Mouse (Mus musculus) stomach, postnatal 0 days (tissue): ENCODE measurements at regions not wholly inside any gene's neighbourhood (a gene's known extent, or its start where the extent isn't known, plus 50 kb on each side); places are given as distances from the start of the nearest gene placed in this dataset.

ENCODE experiments used
- ATAC-seq: fragments of 200-750 bp; cut with Nextera tagmentation; 2 replicates; pipeline ENCODE4 v1.8.0; 2017; ENCODE audit not compliant: low FRiP score, low TSS enrichment
- DNase-seq: peaks from one replicate; pipeline ENCODE4 v3.0.0-alpha.2; 2016; ENCODE audit warnings: low spot score
- H3K27ac ChIP-seq: fragments of 300-500 bp; sonication (generic); replicated peaks from 2 replicates; pipeline ENCODE4 v1.5.1; 2014; ENCODE audit warnings: mild to moderate bottlenecking, control low read depth
- H3K27me3 ChIP-seq: fragments of 300-500 bp; sonication (generic); 2 replicates; pipeline ENCODE4 v1.6.1; 2014; ENCODE audit warnings: low read length; ENCODE audit not compliant: control insufficient read depth, insufficient read depth
- H3K36me3 ChIP-seq: fragments of 300-500 bp; sonication (generic); 2 replicates; pipeline ENCODE4 v1.6.1; 2014; ENCODE audit warnings: low read length, mixed read lengths; ENCODE audit not compliant: control insufficient read depth, insufficient read depth
- H3K4me1 ChIP-seq: fragments of 300-500 bp; sonication (generic); replicated peaks from 2 replicates; pipeline ENCODE4 v1.6.1; 2014; ENCODE audit warnings: antibody characterized with exemption; ENCODE audit not compliant: control insufficient read depth, insufficient read depth
- H3K4me2 ChIP-seq: fragments of 300-500 bp; sonication (generic); replicated peaks from 2 replicates; pipeline ENCODE4 v1.6.1; 2014; ENCODE audit warnings: low read depth, mild to moderate bottlenecking, control low read depth, moderate library complexity
- H3K4me3 ChIP-seq: fragments of 300-500 bp; sonication (generic); 2 replicates; pipeline ENCODE4 v1.5.1; 2014; ENCODE audit warnings: low read depth, low read length, control low read depth
- H3K9ac ChIP-seq: fragments of 300-500 bp; sonication (generic); 2 replicates; pipeline ENCODE4 v1.6.1; 2014; ENCODE audit warnings: mild to moderate bottlenecking, low read length, control low read depth, mixed read lengths
- H3K9me3 ChIP-seq: fragments of 300-500 bp; sonication (generic); 2 replicates; pipeline ENCODE4 v1.6.1; 2016; ENCODE audit warnings: low read length; ENCODE audit not compliant: control insufficient read depth
- CTCF ChIP-seq: IDR thresholded peaks from 2 replicates; pipeline ENCODE4 v1.5.1; 2016; ENCODE audit warnings: antibody characterized with exemption, low read depth, mild to moderate bottlenecking, moderate library complexity
- EP300 ChIP-seq: optimal IDR thresholded peaks from 2 replicates; pipeline ENCODE3; 2016; ENCODE audit warnings: antibody characterized with exemption
- WGBS: fragments of 180-500 bp; shearing (Covaris S2); extraction: QIAGEN DNeasy Blood & Tissue Kit; methylation state at CpG from one replicate; pipeline ENCODE4 v1.1.7; 2014; 5-methylcytosine and 5-hydroxymethylcytosine counted together

DNA sequence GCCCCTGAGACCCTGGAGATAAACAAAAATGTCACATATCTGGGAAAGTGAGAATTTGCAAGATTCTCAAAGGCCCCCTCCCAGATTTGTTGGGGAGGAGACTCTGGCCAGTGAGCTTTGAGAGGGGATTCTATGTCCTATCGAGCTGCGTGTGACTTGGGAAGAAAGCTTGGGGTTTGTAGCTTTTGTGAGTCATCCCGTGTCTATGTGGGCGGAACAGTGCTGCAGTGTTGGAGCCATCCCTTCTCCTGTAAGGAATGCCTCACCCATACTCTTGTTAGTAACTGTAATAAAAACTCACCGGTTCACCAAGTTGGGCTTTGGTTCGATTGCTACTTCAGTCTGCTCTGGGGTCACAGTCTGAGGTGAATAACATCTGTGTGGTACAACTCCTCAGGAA is 160.5 kb downstream of the Hs3st3b1 start:
- no peak for DNase-seq
- H3K9me3 ChIP-seq: no peaks in the 10 kb centered on the region
- no peaks in the 10 kb centered on the region for H3K27me3 ChIP-seq
- 69% methylated on average over 6 of the region's 6 CpGs for WGBS
- H3K4me3 ChIP-seq: no peak overlapping the region
- H3K27ac ChIP-seq: no peak overlapping the region
- TF ChIP-seq EP300 (no peak), CTCF (no peak)
- no peaks in the 10 kb centered on the region for H3K36me3 ChIP-seq
- no peaks in the 10 kb centered on the region for H3K4me1 ChIP-seq
- H3K4me2 ChIP-seq: no peak overlapping the region
- H3K9ac ChIP-seq: no peak overlapping the region
- no peak for ATAC-seq

DNA sequence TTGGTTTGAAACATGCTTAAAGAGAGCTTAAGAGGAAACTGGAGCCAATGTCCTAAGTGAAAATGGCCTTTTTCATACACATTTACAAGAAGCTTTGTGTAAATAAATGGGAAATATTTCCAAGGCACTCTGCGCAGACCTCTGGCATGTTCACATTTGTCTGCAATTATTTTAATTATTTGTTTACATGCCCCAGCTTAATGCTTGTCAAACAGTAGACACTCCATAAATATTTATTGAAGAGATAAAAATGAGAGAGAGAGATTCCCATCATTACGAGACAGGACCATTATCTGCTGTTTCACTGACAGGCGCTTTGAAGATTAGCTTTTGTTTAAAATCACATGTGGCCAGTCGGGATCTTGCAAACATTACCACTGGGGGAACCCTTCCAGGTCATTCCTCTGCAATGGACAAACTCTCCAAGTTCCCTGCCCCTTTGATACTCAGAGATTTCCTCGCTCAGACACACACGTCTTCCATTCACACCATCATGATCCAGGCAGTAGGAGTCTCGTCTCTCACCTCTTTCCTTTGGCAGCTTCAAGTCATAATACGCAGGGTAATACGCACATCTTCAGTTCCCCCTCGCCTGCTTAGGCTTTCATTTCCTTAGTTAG is 154.3 kb downstream of the Hs3st3b1 start:
- 35% methylated on average over 10 of the region's 10 CpGs for WGBS

DNA sequence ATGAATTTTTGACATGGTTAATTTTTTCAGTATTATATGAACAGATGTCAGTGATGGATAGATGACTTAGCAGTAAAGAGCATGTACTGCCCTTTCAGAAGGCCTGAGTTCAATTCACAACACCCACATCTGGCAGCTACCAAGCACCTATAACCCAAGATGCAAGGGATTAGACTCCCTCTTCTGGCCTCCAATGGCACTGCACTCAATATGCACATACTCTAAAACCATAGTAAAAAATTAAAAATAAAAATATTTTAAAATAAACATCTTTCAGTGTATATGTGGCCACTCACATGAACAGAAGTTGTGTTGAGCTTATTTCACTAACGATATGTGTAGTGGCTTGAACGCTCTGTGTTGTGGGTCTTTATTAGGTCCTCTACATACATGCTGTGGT is 152.4 kb downstream of the Hs3st3b1 start:
- Histone ChIP-seq H3K27ac (no peak overlapping the region), H3K4me1 (no peaks in the 10 kb centered on the region), H3K9ac (no peak overlapping the region), H3K4me3 (no peak overlapping the region), H3K9me3 (no peaks in the 10 kb centered on the region), H3K4me2 (no peak overlapping the region), H3K36me3 (no peaks in the 10 kb centered on the region), H3K27me3 (no peaks in the 10 kb centered on the region)
- DNase-seq: no peak
- WGBS: 95% methylated on average over 2 of the region's 2 CpGs
- TF ChIP-seq EP300: no peak
- peak; percentile 46 for TF ChIP-seq CTCF
- ATAC-seq: no peak

More for the DNA sequence above, 154.3 kb downstream of the Hs3st3b1 start:
- H3K27me3 ChIP-seq: no peaks in the 10 kb centered on the region
- ATAC-seq (no peak), DNase-seq (no peak)
- H3K36me3 ChIP-seq: no peaks in the 10 kb centered on the region
- no peak overlapping the region for H3K27ac ChIP-seq
- no peak overlapping the region for H3K4me2 ChIP-seq
- H3K4me3 ChIP-seq: no peak overlapping the region
- H3K9ac ChIP-seq: no peak overlapping the region
- no peaks in the 10 kb centered on the region for H3K4me1 ChIP-seq
- TF ChIP-seq EP300: no peak
- TF ChIP-seq CTCF: peak; percentile 24; the same call in 1 of the 2 replicates
- H3K9me3 ChIP-seq: no peaks in the 10 kb centered on the region

DNA sequence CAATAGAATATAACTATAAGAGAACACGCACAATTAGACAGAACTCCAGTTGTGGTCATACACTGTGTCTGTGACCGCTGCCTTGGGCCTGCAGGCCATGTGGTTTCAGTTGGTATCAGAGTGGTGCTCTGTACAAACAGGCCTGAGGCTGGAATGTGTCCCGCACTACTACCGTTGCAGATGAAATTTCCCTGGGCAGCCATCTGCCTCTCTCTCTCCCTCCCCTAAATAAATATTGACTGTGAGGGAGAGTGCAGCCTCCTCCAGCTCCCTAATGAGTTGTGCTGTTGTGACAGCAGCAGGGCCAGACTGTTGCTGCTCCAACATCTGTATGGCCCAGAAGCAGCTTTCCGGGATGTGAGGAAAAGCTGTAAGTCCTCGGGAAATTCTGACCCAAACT is 146.7 kb downstream of the Hs3st3b1 start:
- Histone ChIP-seq H3K4me1 (no peaks in the 10 kb centered on the region), H3K9ac (no peak overlapping the region), H3K36me3 (no peaks in the 10 kb centered on the region), H3K27ac (no peak overlapping the region), H3K27me3 (no peaks in the 10 kb centered on the region), H3K4me3 (no peak overlapping the region), H3K4me2 (no peak overlapping the region), H3K9me3 (no peaks in the 10 kb centered on the region)
- 50% methylated on average over 6 of the region's 6 CpGs for WGBS
- no peak for TF ChIP-seq CTCF
- TF ChIP-seq EP300: no peak
- DNase-seq (no peak), ATAC-seq (no peak)

DNA sequence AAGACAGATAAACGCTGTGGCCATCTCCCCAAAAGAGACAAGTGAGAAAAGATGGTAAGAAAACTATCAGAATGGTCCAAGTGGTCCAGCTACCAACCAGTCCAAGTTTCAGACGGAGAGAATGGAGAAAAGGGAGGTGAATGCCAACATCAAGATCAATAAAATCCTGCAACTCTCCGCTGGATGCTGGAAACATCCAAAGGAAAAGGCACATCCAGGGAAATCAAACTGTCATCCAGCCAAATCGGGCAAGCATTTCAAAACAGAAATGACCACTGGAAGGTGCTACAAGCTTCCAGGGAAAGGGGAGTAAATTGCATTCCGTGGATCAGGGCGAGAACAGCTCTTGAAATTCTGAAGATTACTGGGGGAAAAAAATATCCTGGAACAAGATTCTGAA is 142.7 kb downstream of the Hs3st3b1 start:
- DNase-seq (no peak), ATAC-seq (no peak)
- no peaks in the 10 kb centered on the region for H3K4me1 ChIP-seq
- H3K4me3 ChIP-seq: no peak overlapping the region
- no peaks in the 10 kb centered on the region for H3K9me3 ChIP-seq
- H3K9ac ChIP-seq: no peak overlapping the region
- WGBS: 66% methylated on average over 6 of the region's 6 CpGs
- H3K27me3 ChIP-seq: no peaks in the 10 kb centered on the region
- H3K27ac ChIP-seq: no peak overlapping the region
- TF ChIP-seq EP300 (no peak), CTCF (no peak)
- H3K36me3 ChIP-seq: no peaks in the 10 kb centered on the region
- H3K4me2 ChIP-seq: no peak overlapping the region

DNA sequence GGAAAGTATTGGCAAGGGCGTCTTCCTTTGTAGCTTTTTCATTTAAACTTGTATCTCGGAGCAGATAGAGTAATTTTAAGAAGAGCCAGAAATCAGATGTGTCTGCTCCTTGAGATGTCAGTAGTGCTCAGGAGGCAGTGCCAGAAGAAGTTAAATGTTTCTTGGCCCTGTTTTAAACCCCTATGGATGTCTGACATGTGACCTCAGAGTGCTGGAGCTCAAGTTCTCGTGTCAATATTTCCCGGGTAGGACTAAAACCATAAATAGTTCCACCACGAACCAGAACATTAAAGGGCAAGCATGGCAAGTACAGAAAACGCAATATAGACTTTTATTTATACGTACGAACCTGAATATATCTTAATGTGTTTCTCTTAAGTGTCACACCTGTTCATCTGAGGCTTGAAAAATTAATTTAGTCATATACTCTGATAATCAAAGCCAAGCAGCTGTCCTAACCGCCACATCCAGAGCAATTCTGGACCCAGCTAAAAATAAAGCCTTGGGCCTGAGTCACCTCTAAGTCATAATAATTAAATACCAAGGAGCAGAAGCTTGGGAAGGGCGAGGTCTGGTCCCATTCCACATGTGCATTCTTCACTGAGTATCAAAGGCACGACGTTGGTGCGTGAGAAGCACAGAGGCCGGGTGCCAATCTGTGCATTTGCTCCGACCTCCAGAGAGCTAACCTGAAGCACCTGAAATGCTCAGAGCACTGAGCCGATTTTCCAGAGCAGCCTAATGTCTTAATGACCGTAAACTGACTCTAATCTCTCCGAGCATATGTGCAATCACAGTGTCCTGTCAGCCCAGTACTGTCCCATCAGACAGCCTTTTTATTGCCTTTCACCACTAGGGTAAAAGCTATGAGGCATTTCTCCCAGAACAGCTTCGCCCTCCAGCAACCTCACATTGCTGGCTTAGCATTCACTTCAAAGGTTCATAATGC is 139.8 kb downstream of the Hs3st3b1 start:
- no peaks in the 10 kb centered on the region for H3K9me3 ChIP-seq
- H3K4me3 ChIP-seq: no peak overlapping the region
- H3K27ac ChIP-seq: no peak overlapping the region
- ATAC-seq: no peak
- no peak overlapping the region for H3K9ac ChIP-seq
- 63% methylated on average over 19 of the region's 19 CpGs for WGBS
- no peak for TF ChIP-seq CTCF
- TF ChIP-seq EP300: no peak
- no peaks in the 10 kb centered on the region for H3K27me3 ChIP-seq
- no peaks in the 10 kb centered on the region for H3K4me1 ChIP-seq
- no peaks in the 10 kb centered on the region for H3K36me3 ChIP-seq
- DNase-seq: no peak
- H3K4me2 ChIP-seq: no peak overlapping the region
